Mouse (Mus musculus) NIH3T3 (cell line): ENCODE data around the gene Pik3ap1.
"Not testable (repeated sequence)": the region's sequence is repeated elsewhere in the genome, so short reads cannot be mapped to it uniquely, and the experiment has no call there.

Experiments
- DNase-seq: peaks from one replicate; pipeline ENCODE4 v3.0.0-alpha.2; 2012; ENCODE audit warnings: low read depth

Gene Pik3ap1

GRCm38 (mm10) chr19:41332228-41332627 lies 52.7 kb downstream of the Pik3ap1 start:
- DNase-seq: no peak

- no peak for DNase-seq
Observed at GRCm38 (mm10) chr19:41330401-41330800, 54.5 kb downstream of the Pik3ap1 start.

GRCm38 (mm10) chr19:41329961-41330360 lies 54.9 kb downstream of the Pik3ap1 start:
- DNase-seq: no peak

GRCm38 (mm10) chr19:41328743-41329142 lies 56.2 kb downstream of the Pik3ap1 start:
- no peak for DNase-seq

GRCm38 (mm10) chr19:41323813-41324212 lies 61.1 kb downstream of the Pik3ap1 start:
- no peak for DNase-seq

GRCm38 (mm10) chr19:41323125-41323524 lies 61.8 kb downstream of the Pik3ap1 start:
- DNase-seq: no peak

GRCm38 (mm10) chr19:41321149-41321548 lies 63.8 kb downstream of the Pik3ap1 start:
- DNase-seq: no peak

GRCm38 (mm10) chr19:41317315-41318095 lies 67.4 kb downstream of the Pik3ap1 start:
- peak; percentile 86 for DNase-seq

GRCm38 (mm10) chr19:41314696-41315095 lies 70.2 kb downstream of the Pik3ap1 start:
- no peak for DNase-seq

- peak; percentile 57 for DNase-seq
Observed at GRCm38 (mm10) chr19:41313663-41314062, 71.2 kb downstream of the Pik3ap1 start.

- DNase-seq: not testable (repeated sequence)
Observed at GRCm38 (mm10) chr19:41312587-41312986, 72.3 kb downstream of the Pik3ap1 start.

- no peak for DNase-seq
Observed at GRCm38 (mm10) chr19:41312027-41312426, 72.9 kb downstream of the Pik3ap1 start.

GRCm38 (mm10) chr19:41310971-41311703 lies 73.8 kb downstream of the Pik3ap1 start:
- DNase-seq: no peak

- DNase-seq: no peak
Observed at GRCm38 (mm10) chr19:41303933-41304332, 81.0 kb downstream of the Pik3ap1 start.

- DNase-seq: no peak
Observed at GRCm38 (mm10) chr19:41303433-41303832, 81.5 kb downstream of the Pik3ap1 start.

- DNase-seq: peak; percentile 34
Observed at GRCm38 (mm10) chr19:41301856-41302255, 83.0 kb downstream of the Pik3ap1 start.

GRCm38 (mm10) chr19:41299446-41299845 lies 85.5 kb downstream of the Pik3ap1 start:
- no peak for DNase-seq

- peak; percentile 38 for DNase-seq
Observed at GRCm38 (mm10) chr19:41290952-41291619, 93.8 kb downstream of the Pik3ap1 start.

- DNase-seq: no peak
Observed at GRCm38 (mm10) chr19:41288568-41288967, 96.3 kb downstream of the Pik3ap1 start.

- no peak for DNase-seq
Observed at GRCm38 (mm10) chr19:41287224-41287623, 97.7 kb downstream of the Pik3ap1 start.

- no peak for DNase-seq
Observed at GRCm38 (mm10) chr19:41284515-41284914, 100.4 kb downstream of the Pik3ap1 start.

- DNase-seq: no peak
Observed at GRCm38 (mm10) chr19:41282718-41283117, 102.2 kb downstream of the Pik3ap1 start.

GRCm38 (mm10) chr19:41282216-41282615 lies 102.7 kb downstream of the Pik3ap1 start:
- DNase-seq: no peak
